Mouse (Mus musculus): Measurements from ENCODE around the gene Kxd1.

- TF ChIP-seq CTCF (IDR thresholded peaks at IDR 0.05; ENCODE audit: low read depth, low read length), result no peak
- TF ChIP-seq POLR2A (IDR thresholded peaks at IDR 0.05; ENCODE audit: borderline replicate concordance, low read depth, low read length), result no peak
Observed at GRCm38 (mm10) chr8:70469938-70470337, 57.8 kb downstream of the Kxd1 start.
